Mouse (Mus musculus) hindbrain, embryonic 11.5 days (tissue): ENCODE measurements around the gene Mybph. TPM values are rescaled to one million over a fixed set of nuclear protein-coding genes. Genes with fewer than 3 reads are reported as not detected.

Source experiments
- ATAC-seq: fragments of 200-750 bp; cut with Nextera tagmentation; 2 replicates; pipeline ENCODE4 v1.8.0; 2017; ENCODE audit warnings: mild to moderate bottlenecking, moderate TSS enrichment, moderate library complexity; ENCODE audit not compliant: low FRiP score
- DNase-seq: peaks from one replicate; pipeline ENCODE4 v3.0.0-alpha.2; 2015; ENCODE audit warnings: low spot score
- H3K27ac ChIP-seq: fragments of 300-500 bp; sonication (generic); 2 replicates; pipeline ENCODE4 v1.5.1; 2014; ENCODE audit warnings: mild to moderate bottlenecking, low read depth, low read length
- H3K27me3 ChIP-seq: fragments of 300-500 bp; sonication (generic); 2 replicates; pipeline ENCODE4 v1.6.1; 2014; ENCODE audit warnings: mild to moderate bottlenecking, low read length, moderate library complexity, mixed read lengths; ENCODE audit not compliant: control insufficient read depth, insufficient read depth
- H3K36me3 ChIP-seq: fragments of 300-500 bp; sonication (generic); 2 replicates; pipeline ENCODE4 v1.6.1; 2014; ENCODE audit warnings: mild to moderate bottlenecking, low read length, moderate library complexity, mixed read lengths; ENCODE audit not compliant: control insufficient read depth, insufficient read depth
- H3K4me1 ChIP-seq: fragments of 300-500 bp; sonication (generic); replicated peaks from 2 replicates; pipeline ENCODE4 v1.6.1; 2014; ENCODE audit warnings: low read length, mixed read lengths; ENCODE audit not compliant: control insufficient read depth, insufficient read depth
- H3K4me2 ChIP-seq: fragments of 300-500 bp; sonication (generic); replicated peaks from 2 replicates; pipeline ENCODE4 v1.6.1; 2014; ENCODE audit warnings: mild to moderate bottlenecking, low read depth, low read length
- H3K4me3 ChIP-seq: fragments of 300-500 bp; sonication (generic); 2 replicates; pipeline ENCODE4 v1.5.1; 2014; ENCODE audit warnings: low read depth, low read length
- H3K9ac ChIP-seq: fragments of 300-500 bp; sonication (generic); 2 replicates; pipeline ENCODE4 v1.6.1; 2014; ENCODE audit warnings: low read depth, low read length
- H3K9me3 ChIP-seq: fragments of 300-500 bp; sonication (generic); 2 replicates; pipeline ENCODE4 v1.6.1; 2016; ENCODE audit warnings: low read length; ENCODE audit not compliant: control insufficient read depth
- WGBS: fragments of 180-500 bp; shearing (Covaris S2); extraction: QIAGEN DNeasy Blood & Tissue Kit; methylation state at CpG from one replicate; pipeline ENCODE4 v1.1.7; 2014; 5-methylcytosine and 5-hydroxymethylcytosine counted together
- polyA plus RNA-seq: library from polyadenylated mRNA; unstranded; fragments of >200 nt; fragmentation: Nextera tagmentation; extraction: Ambion mirVana; gene quantifications from 2 replicates; pipeline ENCODE4 v1.2.1, GENCODE M21; 2014

Gene Mybph
- polyA plus RNA-seq, 1 experiment from 2014 or later: 1.4 TPM

- DNase-seq (no peak), ATAC-seq (no peak)
- H3K27ac ChIP-seq: no peak overlapping the region
- 0 out of 2 replicates have a peak, but pooled peaks cover 6% of the 10 kb centered on the region for H3K4me1 ChIP-seq
- H3K36me3 ChIP-seq: no peaks in the 10 kb centered on the region
- no peaks in the 10 kb centered on the region for H3K9me3 ChIP-seq
- H3K4me3 ChIP-seq: no peak overlapping the region
- H3K27me3 ChIP-seq: no peaks in the 10 kb centered on the region
- H3K9ac ChIP-seq: no peak overlapping the region
- 21% methylated on average over 2 of the region's 2 CpGs for WGBS
- no peak overlapping the region for H3K4me2 ChIP-seq
Measured at GRCm38 (mm10) chr1:134211631-134212030, 18.4 kb downstream of the Mybph start.

GRCm38 (mm10) chr1:134212351-134212750 lies 19.1 kb downstream of the Mybph start:
- H3K9ac ChIP-seq: no peak overlapping the region
- H3K36me3 ChIP-seq: no peaks in the 10 kb centered on the region
- ATAC-seq: no peak
- no peaks in the 10 kb centered on the region for H3K9me3 ChIP-seq
- H3K4me1 ChIP-seq: 0 out of 2 replicates have a peak, but pooled peaks cover 6% of the 10 kb centered on the region
- no peaks in the 10 kb centered on the region for H3K27me3 ChIP-seq
- no peak overlapping the region for H3K4me3 ChIP-seq
- 80% methylated on average over 5 of the region's 6 CpGs for WGBS
- no peak for DNase-seq
- H3K27ac ChIP-seq: no peak overlapping the region
- no peak overlapping the region for H3K4me2 ChIP-seq

- H3K9me3 ChIP-seq: no peaks in the 10 kb centered on the region
- H3K27me3 ChIP-seq: no peaks in the 10 kb centered on the region
- H3K9ac ChIP-seq: no peak overlapping the region
- no peaks in the 10 kb centered on the region for H3K36me3 ChIP-seq
- H3K4me2 ChIP-seq: no peak overlapping the region
- H3K4me3 ChIP-seq: no peak overlapping the region
- ATAC-seq (no peak), DNase-seq (no peak)
- H3K27ac ChIP-seq: no peak overlapping the region
- WGBS: 74% methylated on average over 7 of the region's 7 CpGs
- 0 out of 2 replicates have a peak, but pooled peaks cover 6% of the 10 kb centered on the region for H3K4me1 ChIP-seq
Measured at GRCm38 (mm10) chr1:134213405-134213804, 20.2 kb downstream of the Mybph start.

GRCm38 (mm10) chr1:134215059-134215458 lies 21.8 kb downstream of the Mybph start:
- Histone ChIP-seq H3K36me3 (no peaks in the 10 kb centered on the region), H3K27ac (no peak overlapping the region), H3K4me3 (no peak overlapping the region), H3K9me3 (no peaks in the 10 kb centered on the region), H3K27me3 (no peaks in the 10 kb centered on the region), H3K4me2 (no peak overlapping the region), H3K4me1 (0 out of 2 replicates have a peak, but pooled peaks cover 6% of the 10 kb centered on the region), H3K9ac (no peak overlapping the region)
- 57% methylated on average over 7 of the region's 7 CpGs for WGBS
- ATAC-seq (no peak), DNase-seq (no peak)

GRCm38 (mm10) chr1:134215751-134216628 lies 22.7 kb downstream of the Mybph start:
- DNase-seq: peak; percentile 46
- Histone ChIP-seq H3K27me3 (no peaks in the 10 kb centered on the region), H3K4me2 (no peak overlapping the region), H3K9ac (no peak overlapping the region), H3K4me1 (0 out of 2 replicates have a peak, but pooled peaks cover 6% of the 10 kb centered on the region), H3K4me3 (no peak overlapping the region), H3K36me3 (no peaks in the 10 kb centered on the region), H3K27ac (no peak overlapping the region), H3K9me3 (no peaks in the 10 kb centered on the region)
- ATAC-seq: peak; percentile 30; the same call in 1 of the 2 replicates
- 31% methylated on average over 11 of the region's 11 CpGs for WGBS

- Histone ChIP-seq H3K27me3 (no peaks in the 10 kb centered on the region), H3K4me2 (no peak overlapping the region), H3K27ac (no peak overlapping the region), H3K4me1 (0 out of 2 replicates have a peak, but pooled peaks cover 6% of the 10 kb centered on the region), H3K9me3 (no peaks in the 10 kb centered on the region), H3K9ac (no peak overlapping the region), H3K36me3 (no peaks in the 10 kb centered on the region), H3K4me3 (no peak overlapping the region)
- peak; percentile 7; the same call in 1 of the 2 replicates for ATAC-seq
- DNase-seq: no peak
- WGBS: 92% methylated on average over 2 of the region's 2 CpGs
Measured at GRCm38 (mm10) chr1:134216629-134216971, 23.4 kb downstream of the Mybph start.

GRCm38 (mm10) chr1:134217028-134217481 lies 23.8 kb downstream of the Mybph start:
- no peak overlapping the region for H3K27ac ChIP-seq
- H3K9ac ChIP-seq: no peak overlapping the region
- H3K4me1 ChIP-seq: 0 out of 2 replicates have a peak, but pooled peaks cover 3% of the 10 kb centered on the region
- 81% methylated on average over 12 of the region's 12 CpGs for WGBS
- DNase-seq: no peak
- H3K36me3 ChIP-seq: no peaks in the 10 kb centered on the region
- no peak overlapping the region for H3K4me3 ChIP-seq
- H3K9me3 ChIP-seq: no peaks in the 10 kb centered on the region
- ATAC-seq: no peak
- no peaks in the 10 kb centered on the region for H3K27me3 ChIP-seq
- H3K4me2 ChIP-seq: no peak overlapping the region

GRCm38 (mm10) chr1:134217942-134218341 lies 24.7 kb downstream of the Mybph start:
- no peak overlapping the region for H3K4me3 ChIP-seq
- no peak overlapping the region for H3K4me2 ChIP-seq
- 0 out of 2 replicates have a peak, but pooled peaks cover 3% of the 10 kb centered on the region for H3K4me1 ChIP-seq
- H3K9me3 ChIP-seq: no peaks in the 10 kb centered on the region
- no peak for ATAC-seq
- no peaks in the 10 kb centered on the region for H3K36me3 ChIP-seq
- H3K27me3 ChIP-seq: no peaks in the 10 kb centered on the region
- no peak overlapping the region for H3K27ac ChIP-seq
- WGBS: 78% methylated on average over 3 of the region's 3 CpGs
- no peak for DNase-seq
- no peak overlapping the region for H3K9ac ChIP-seq

- Histone ChIP-seq H3K36me3 (no peaks in the 10 kb centered on the region), H3K9ac (no peak overlapping the region), H3K27ac (no peak overlapping the region), H3K9me3 (no peaks in the 10 kb centered on the region), H3K4me3 (no peak overlapping the region), H3K27me3 (no peaks in the 10 kb centered on the region), H3K4me2 (no peak overlapping the region), H3K4me1 (0 out of 2 replicates have a peak, but pooled peaks cover 3% of the 10 kb centered on the region)
- no peak for DNase-seq
- ATAC-seq: no peak
- WGBS: 84% methylated on average over 5 of the region's 5 CpGs
Measured at GRCm38 (mm10) chr1:134219608-134220007, 26.4 kb downstream of the Mybph start.
